Mouse (Mus musculus): Measurements from ENCODE around the gene Aldh1l2.

The Aldh1l2 gene

GRCm38 (mm10) chr10:83457531-83457930 is 76.4 kb downstream of the Aldh1l2 start:
- no peak for DNase-seq (ENCODE audit: inconsistent ontology term)

DNA sequence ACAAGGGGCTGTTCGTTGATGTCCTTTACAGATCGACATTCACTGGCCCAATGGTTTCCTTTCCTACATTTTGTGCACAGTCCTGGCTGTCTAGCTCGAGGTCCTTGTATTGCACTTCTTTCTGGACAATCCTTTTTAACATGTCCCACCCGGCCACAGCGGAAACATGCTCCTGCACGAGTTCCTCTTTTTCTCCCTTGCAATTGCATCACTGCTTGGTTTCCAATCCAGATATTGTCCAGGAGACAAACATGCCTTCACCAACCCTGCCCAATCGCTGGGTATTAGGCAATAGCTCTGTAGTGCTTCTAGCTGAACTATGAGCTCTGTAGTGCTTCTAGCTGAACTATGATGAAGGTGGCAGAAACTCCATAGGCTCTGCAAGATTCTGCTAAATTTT is 85.4 kb downstream of the Aldh1l2 start:
- no peak for DNase-seq (ENCODE audit: inconsistent ontology term)
